Mouse (Mus musculus) midbrain, embryonic 13.5 days (tissue): ENCODE measurements at regions not wholly inside any gene's neighbourhood (a gene's known extent, or its start where the extent isn't known, plus 50 kb on each side); places are given as distances from the start of the nearest gene placed in this dataset.

Source experiments
- ATAC-seq: fragments of 200-750 bp; cut with Nextera tagmentation; 2 replicates; pipeline ENCODE4 v1.8.0; 2017; ENCODE audit warnings: mild to moderate bottlenecking, moderate TSS enrichment, moderate library complexity
- H3K27ac ChIP-seq: fragments of 300-500 bp; sonication (generic); 2 replicates; pipeline ENCODE4 v1.5.1; 2015; ENCODE audit warnings: inconsistent platforms, mild to moderate bottlenecking, moderate library complexity
- H3K27me3 ChIP-seq: fragments of 300-500 bp; sonication (generic); 2 replicates; pipeline ENCODE4 v1.6.1; 2015; ENCODE audit warnings: mild to moderate bottlenecking, inconsistent platforms
- H3K36me3 ChIP-seq: fragments of 300-500 bp; sonication (generic); 2 replicates; pipeline ENCODE4 v1.6.1; 2015; ENCODE audit warnings: mild to moderate bottlenecking, inconsistent platforms
- H3K4me1 ChIP-seq: fragments of 300-500 bp; sonication (generic); replicated peaks from 2 replicates; pipeline ENCODE4 v1.6.1; 2015; ENCODE audit warnings: inconsistent platforms
- H3K4me2 ChIP-seq: fragments of 300-500 bp; sonication (generic); replicated peaks from 2 replicates; pipeline ENCODE4 v1.6.1; 2015; ENCODE audit warnings: moderate library complexity, mild to moderate bottlenecking, inconsistent platforms
- H3K4me3 ChIP-seq: fragments of 300-500 bp; sonication (generic); replicated peaks from 2 replicates; pipeline ENCODE4 v1.5.1; 2015; ENCODE audit warnings: mild to moderate bottlenecking, inconsistent platforms
- H3K9ac ChIP-seq: fragments of 300-500 bp; sonication (generic); replicated peaks from 2 replicates; pipeline ENCODE4 v1.6.1; 2015; ENCODE audit warnings: mild to moderate bottlenecking, inconsistent platforms
- H3K9me3 ChIP-seq: fragments of 300-500 bp; sonication (generic); 2 replicates; pipeline ENCODE4 v1.6.1; 2016; ENCODE audit warnings: mild to moderate bottlenecking, inconsistent platforms
- WGBS: fragments of 180-500 bp; shearing (Covaris S2); methylation state at CpG from one replicate; pipeline ENCODE4 v1.1.7; 2015; 5-methylcytosine and 5-hydroxymethylcytosine counted together

GRCm38 (mm10) chr9:83304925-83305324 is 136.0 kb downstream of the Lca5 start:
- Histone ChIP-seq H3K4me2 (no peak overlapping the region), H3K27ac (no peak overlapping the region), H3K27me3 (no peaks in the 10 kb centered on the region), H3K9me3 (no peaks in the 10 kb centered on the region), H3K4me1 (peaks cover 3% of the 10 kb centered on the region; the same call in 1 of the 2 replicates), H3K36me3 (no peaks in the 10 kb centered on the region), H3K9ac (no peak overlapping the region), H3K4me3 (no peak overlapping the region)
- ATAC-seq: no peak
- 49% methylated on average over 7 of the region's 7 CpGs for WGBS

- WGBS: 77% methylated on average over 4 of the region's 4 CpGs
- no peak overlapping the region for H3K4me2 ChIP-seq
- H3K9ac ChIP-seq: no peak overlapping the region
- H3K4me3 ChIP-seq: no peak overlapping the region
- H3K27ac ChIP-seq: no peak overlapping the region
- no peak for ATAC-seq
- H3K36me3 ChIP-seq: no peaks in the 10 kb centered on the region
- peaks cover 3% of the 10 kb centered on the region; the same call in 1 of the 2 replicates for H3K4me1 ChIP-seq
- no peaks in the 10 kb centered on the region for H3K9me3 ChIP-seq
- H3K27me3 ChIP-seq: no peaks in the 10 kb centered on the region
Observed at GRCm38 (mm10) chr9:83300500-83300899, 140.4 kb downstream of the Lca5 start.

GRCm38 (mm10) chr9:83300044-83300443 is 140.9 kb downstream of the Lca5 start:
- H3K9ac ChIP-seq: no peak overlapping the region
- WGBS: 49% methylated on average over 2 of the region's 2 CpGs
- H3K36me3 ChIP-seq: no peaks in the 10 kb centered on the region
- H3K9me3 ChIP-seq: no peaks in the 10 kb centered on the region
- ATAC-seq: no peak
- no peak overlapping the region for H3K4me3 ChIP-seq
- no peak overlapping the region for H3K27ac ChIP-seq
- no peak overlapping the region for H3K4me2 ChIP-seq
- no peaks in the 10 kb centered on the region for H3K27me3 ChIP-seq
- peaks cover 3% of the 10 kb centered on the region; the same call in 1 of the 2 replicates for H3K4me1 ChIP-seq

- no peaks in the 10 kb centered on the region for H3K9me3 ChIP-seq
- no peak overlapping the region for H3K27ac ChIP-seq
- H3K4me3 ChIP-seq: no peak overlapping the region
- H3K9ac ChIP-seq: no peak overlapping the region
- WGBS: 57% methylated on average over 2 of the region's 2 CpGs
- no peak for ATAC-seq
- H3K36me3 ChIP-seq: no peaks in the 10 kb centered on the region
- H3K27me3 ChIP-seq: no peaks in the 10 kb centered on the region
- no peaks in the 10 kb centered on the region for H3K4me1 ChIP-seq
- no peak overlapping the region for H3K4me2 ChIP-seq
Observed at GRCm38 (mm10) chr9:83299623-83300022, 141.3 kb downstream of the Lca5 start.

- Histone ChIP-seq H3K4me3 (no peak overlapping the region), H3K4me1 (no peaks in the 10 kb centered on the region), H3K9ac (no peak overlapping the region), H3K27ac (no peak overlapping the region), H3K36me3 (no peaks in the 10 kb centered on the region), H3K4me2 (no peak overlapping the region), H3K27me3 (no peaks in the 10 kb centered on the region), H3K9me3 (no peaks in the 10 kb centered on the region)
- WGBS: 93% methylated on average over 9 of the region's 9 CpGs
- no peak for ATAC-seq
Observed at GRCm38 (mm10) chr9:83295453-83295852, 145.5 kb downstream of the Lca5 start.

GRCm38 (mm10) chr9:83294441-83294840 is 146.5 kb downstream of the Lca5 start:
- H3K9ac ChIP-seq: no peak overlapping the region
- H3K27me3 ChIP-seq: no peaks in the 10 kb centered on the region
- no peaks in the 10 kb centered on the region for H3K36me3 ChIP-seq
- no peaks in the 10 kb centered on the region for H3K9me3 ChIP-seq
- H3K4me2 ChIP-seq: no peak overlapping the region
- no peak overlapping the region for H3K27ac ChIP-seq
- 85% methylated on average over 13 of the region's 13 CpGs for WGBS
- H3K4me1 ChIP-seq: no peaks in the 10 kb centered on the region
- ATAC-seq: no peak
- no peak overlapping the region for H3K4me3 ChIP-seq

- Histone ChIP-seq H3K4me3 (no peak overlapping the region), H3K4me2 (no peak overlapping the region), H3K4me1 (no peaks in the 10 kb centered on the region), H3K9me3 (no peaks in the 10 kb centered on the region), H3K9ac (no peak overlapping the region), H3K27me3 (no peaks in the 10 kb centered on the region), H3K27ac (no peak overlapping the region), H3K36me3 (no peaks in the 10 kb centered on the region)
- ATAC-seq: no peak
- WGBS: 71% methylated on average over 1 of the region's 1 CpGs
Observed at GRCm38 (mm10) chr9:83284097-83284496, 137.6 kb upstream of the Hmgn3 start.

- Histone ChIP-seq H3K9me3 (no peaks in the 10 kb centered on the region), H3K27ac (no peak overlapping the region), H3K27me3 (no peaks in the 10 kb centered on the region), H3K4me2 (no peak overlapping the region), H3K4me1 (no peaks in the 10 kb centered on the region), H3K36me3 (no peaks in the 10 kb centered on the region), H3K9ac (no peak overlapping the region), H3K4me3 (no peak overlapping the region)
- 75% methylated on average over 4 of the region's 4 CpGs for WGBS
- no peak for ATAC-seq
Observed at GRCm38 (mm10) chr9:83283662-83284061, 137.2 kb upstream of the Hmgn3 start.

GRCm38 (mm10) chr9:83283249-83283648 is 136.8 kb upstream of the Hmgn3 start:
- Histone ChIP-seq H3K4me2 (no peak overlapping the region), H3K4me1 (no peaks in the 10 kb centered on the region), H3K27me3 (no peaks in the 10 kb centered on the region), H3K36me3 (no peaks in the 10 kb centered on the region), H3K9ac (no peak overlapping the region), H3K27ac (no peak overlapping the region), H3K4me3 (no peak overlapping the region), H3K9me3 (no peaks in the 10 kb centered on the region)
- 80% methylated on average over 8 of the region's 8 CpGs for WGBS
- no peak for ATAC-seq

GRCm38 (mm10) chr9:83277791-83278190 is 131.3 kb upstream of the Hmgn3 start:
- Histone ChIP-seq H3K27ac (no peak overlapping the region), H3K27me3 (no peaks in the 10 kb centered on the region), H3K4me1 (no peaks in the 10 kb centered on the region), H3K9me3 (no peaks in the 10 kb centered on the region), H3K36me3 (no peaks in the 10 kb centered on the region), H3K4me2 (no peak overlapping the region), H3K4me3 (no peak overlapping the region), H3K9ac (no peak overlapping the region)
- no peak for ATAC-seq
- WGBS: 89% methylated on average over 5 of the region's 5 CpGs

GRCm38 (mm10) chr9:83277356-83277755 is 130.9 kb upstream of the Hmgn3 start:
- Histone ChIP-seq H3K27ac (no peak overlapping the region), H3K36me3 (no peaks in the 10 kb centered on the region), H3K9ac (no peak overlapping the region), H3K27me3 (no peaks in the 10 kb centered on the region), H3K4me1 (no peaks in the 10 kb centered on the region), H3K9me3 (no peaks in the 10 kb centered on the region), H3K4me3 (no peak overlapping the region), H3K4me2 (no peak overlapping the region)
- WGBS: 89% methylated on average over 5 of the region's 5 CpGs
- ATAC-seq: no peak

- no peaks in the 10 kb centered on the region for H3K27me3 ChIP-seq
- 85% methylated on average over 5 of the region's 5 CpGs for whole genome bisulfite sequencing
- H3K4me1 ChIP-seq: no peaks in the 10 kb centered on the region
- ATAC-seq: no peak
- no peak overlapping the region for H3K9ac ChIP-seq
- H3K9me3 ChIP-seq: no peaks in the 10 kb centered on the region
- H3K36me3 ChIP-seq: no peaks in the 10 kb centered on the region
- H3K4me3 ChIP-seq: no peak overlapping the region
- H3K4me2 ChIP-seq: no peak overlapping the region
- no peak overlapping the region for H3K27ac ChIP-seq
Observed at GRCm38 (mm10) chr9:83276291-83276690, 129.8 kb upstream of the Hmgn3 start.

- Histone ChIP-seq H3K9ac (no peak overlapping the region), H3K4me3 (no peak overlapping the region), H3K4me1 (no peaks in the 10 kb centered on the region), H3K27me3 (no peaks in the 10 kb centered on the region), H3K36me3 (no peaks in the 10 kb centered on the region), H3K9me3 (no peaks in the 10 kb centered on the region), H3K4me2 (no peak overlapping the region), H3K27ac (no peak overlapping the region)
- ATAC-seq: no peak
- 84% methylated on average over 9 of the region's 9 CpGs for WGBS
Observed at GRCm38 (mm10) chr9:83273361-83273975, 127.0 kb upstream of the Hmgn3 start.
